Mouse (Mus musculus) midbrain, postnatal 0 days (tissue): Measurements from ENCODE around the gene Usb1. TPM values are rescaled to one million over a fixed set of nuclear protein-coding genes. Genes with fewer than 3 reads are reported as not detected.

ENCODE experiments used
- ATAC-seq: fragments of 200-750 bp; cut with Nextera tagmentation; 2 replicates; pipeline ENCODE4 v1.8.0; 2017; ENCODE audit warnings: moderate number of reproducible peaks, mild to moderate bottlenecking, moderate TSS enrichment, moderate library complexity; ENCODE audit not compliant: low FRiP score
- DNase-seq: peaks from one replicate; pipeline ENCODE4 v3.0.0-alpha.2; 2015; ENCODE audit warnings: low spot score
- H3K27ac ChIP-seq: fragments of 300-500 bp; sonication (generic); 2 replicates; pipeline ENCODE4 v1.5.1; 2014; ENCODE audit warnings: low read depth, mild to moderate bottlenecking, low read length, mixed read lengths
- H3K27me3 ChIP-seq: fragments of 300-500 bp; sonication (generic); 2 replicates; pipeline ENCODE4 v1.6.1; 2014; ENCODE audit warnings: low read length, control low read depth, mixed read lengths; ENCODE audit not compliant: insufficient read depth
- H3K36me3 ChIP-seq: fragments of 300-500 bp; sonication (generic); 2 replicates; pipeline ENCODE4 v1.6.1; 2014; ENCODE audit warnings: low read length, control low read depth, mixed read lengths; ENCODE audit not compliant: insufficient read depth
- H3K4me1 ChIP-seq: fragments of 300-500 bp; sonication (generic); 2 replicates; pipeline ENCODE4 v1.6.1; 2014; ENCODE audit warnings: mild to moderate bottlenecking, control low read depth, antibody characterized with exemption, low read length, mixed read lengths; ENCODE audit not compliant: insufficient read depth
- H3K4me2 ChIP-seq: fragments of 300-500 bp; sonication (generic); 2 replicates; pipeline ENCODE4 v1.6.1; 2014; ENCODE audit warnings: low read depth, mild to moderate bottlenecking, low read length, mixed read lengths; ENCODE audit not compliant: poor library complexity, severe bottlenecking
- H3K4me3 ChIP-seq: fragments of 300-500 bp; sonication (generic); 2 replicates; pipeline ENCODE4 v1.5.1; 2014; ENCODE audit warnings: low read depth, mild to moderate bottlenecking, low read length, moderate library complexity
- H3K9ac ChIP-seq: fragments of 300-500 bp; sonication (generic); replicated peaks from 2 replicates; pipeline ENCODE4 v1.6.1; 2014; ENCODE audit warnings: mild to moderate bottlenecking, low read length, moderate library complexity, mixed read lengths; ENCODE audit not compliant: poor library complexity, severe bottlenecking
- H3K9me3 ChIP-seq: fragments of 300-500 bp; sonication (generic); 2 replicates; pipeline ENCODE4 v1.6.1; 2016; ENCODE audit warnings: low read length, control low read depth
- CTCF ChIP-seq: IDR thresholded peaks from 2 replicates; pipeline ENCODE4 v1.5.1; 2016; ENCODE audit warnings: antibody characterized with exemption, mild to moderate bottlenecking
- WGBS: fragments of 180-500 bp; shearing (Covaris S2); extraction: QIAGEN DNeasy Blood & Tissue Kit; methylation state at CpG from one replicate; pipeline ENCODE4 v1.1.7; 2014; 5-methylcytosine and 5-hydroxymethylcytosine counted together
- polyA plus RNA-seq: library from polyadenylated mRNA; unstranded; fragments of >200 nt; fragmentation: Nextera tagmentation; extraction: Ambion mirVana; gene quantifications from 2 replicates; pipeline ENCODE4 v1.2.1, GENCODE M21; 2015
- total RNA-seq: library from RNA; depleted of rRNA; stranded (reverse); fragments of >200 nt; gene quantifications from 2 replicates; pipeline ENCODE4 v1.2.3, GENCODE M21; 2014

Usb1 gene
- total and polyA plus RNA-seq, 2 experiments from 2014 or later = 30.1 to 65.8 TPM

GRCm38 (mm10) chr8:95362272-95362671, 30.2 kb downstream of the Usb1 start:
- no peaks in the 10 kb centered on the region for H3K36me3 ChIP-seq
- H3K4me1 ChIP-seq = peaks cover 5% of the 10 kb centered on the region
- no peak overlapping the region for H3K4me3 ChIP-seq
- H3K9ac ChIP-seq = no peak overlapping the region
- 75% methylated on average over 6 of the region's 6 CpGs for WGBS
- H3K4me2 ChIP-seq = no peak overlapping the region
- DNase-seq = no peak
- TF ChIP-seq CTCF = no peak
- no peaks in the 10 kb centered on the region for H3K27me3 ChIP-seq
- H3K9me3 ChIP-seq = no peaks in the 10 kb centered on the region
- H3K27ac ChIP-seq = no peak overlapping the region
- no peak for ATAC-seq

- no peak for DNase-seq
- H3K9ac ChIP-seq = no peak overlapping the region
- no peaks in the 10 kb centered on the region for H3K36me3 ChIP-seq
- H3K4me3 ChIP-seq = no peak overlapping the region
- H3K9me3 ChIP-seq = no peaks in the 10 kb centered on the region
- H3K27ac ChIP-seq = no peak overlapping the region
- TF ChIP-seq CTCF = no peak
- no peaks in the 10 kb centered on the region for H3K27me3 ChIP-seq
- H3K4me2 ChIP-seq = no peak overlapping the region
- H3K4me1 ChIP-seq = peaks cover 5% of the 10 kb centered on the region
- no peak for ATAC-seq
- WGBS = 99% methylated on average over 2 of the region's 2 CpGs
Observed at GRCm38 (mm10) chr8:95363849-95364248, 31.8 kb downstream of the Usb1 start.

- H3K4me2 ChIP-seq = no peak overlapping the region
- DNase-seq (no peak), ATAC-seq (no peak)
- H3K9ac ChIP-seq = no peak overlapping the region
- no peaks in the 10 kb centered on the region for H3K27me3 ChIP-seq
- 61% methylated on average over 19 of the region's 20 CpGs for WGBS
- peaks cover 35% of the 10 kb centered on the region for H3K36me3 ChIP-seq
- H3K27ac ChIP-seq = no peak overlapping the region
- no peak for TF ChIP-seq CTCF
- H3K4me1 ChIP-seq = no peaks in the 10 kb centered on the region
- H3K4me3 ChIP-seq = no peak overlapping the region
- no peaks in the 10 kb centered on the region for H3K9me3 ChIP-seq
Observed at GRCm38 (mm10) chr8:95369581-95370326, 37.7 kb downstream of the Usb1 start.

- Histone ChIP-seq H3K4me3 (no peak overlapping the region), H3K36me3 (peaks cover 35% of the 10 kb centered on the region), H3K4me1 (no peaks in the 10 kb centered on the region), H3K4me2 (no peak overlapping the region), H3K9ac (no peak overlapping the region), H3K27me3 (no peaks in the 10 kb centered on the region), H3K9me3 (no peaks in the 10 kb centered on the region), H3K27ac (no peak overlapping the region)
- DNase-seq = no peak
- 84% methylated on average over 12 of the region's 12 CpGs for WGBS
- TF ChIP-seq CTCF = no peak
- ATAC-seq = no peak
Observed at GRCm38 (mm10) chr8:95373389-95374002, 41.4 kb downstream of the Usb1 start.

- no peak for TF ChIP-seq CTCF
- Histone ChIP-seq H3K36me3 (peaks cover 34% of the 10 kb centered on the region), H3K4me2 (no peak overlapping the region), H3K4me3 (no peak overlapping the region), H3K9me3 (no peaks in the 10 kb centered on the region), H3K4me1 (no peaks in the 10 kb centered on the region), H3K27ac (no peak overlapping the region), H3K27me3 (no peaks in the 10 kb centered on the region), H3K9ac (no peak overlapping the region)
- DNase-seq (no peak), ATAC-seq (no peak)
- WGBS = 81% methylated on average over 3 of the region's 3 CpGs
Observed at GRCm38 (mm10) chr8:95374429-95374828, 42.3 kb downstream of the Usb1 start.

GRCm38 (mm10) chr8:95375374-95375930, 43.4 kb downstream of the Usb1 start:
- Histone ChIP-seq H3K4me2 (no peak overlapping the region), H3K9me3 (no peaks in the 10 kb centered on the region), H3K4me1 (no peaks in the 10 kb centered on the region), H3K36me3 (peaks cover 24% of the 10 kb centered on the region), H3K27me3 (no peaks in the 10 kb centered on the region), H3K4me3 (no peak overlapping the region), H3K27ac (no peak overlapping the region), H3K9ac (no peak overlapping the region)
- 86% methylated on average over 7 of the region's 7 CpGs for WGBS
- peak; percentile 21 for DNase-seq
- no peak for TF ChIP-seq CTCF
- ATAC-seq = no peak
